Mouse (Mus musculus): Measurements from ENCODE around the gene C2cd2l. TPM values are rescaled to one million over a fixed set of nuclear protein-coding genes. Genes with fewer than 3 reads are reported as not detected.
"Not testable (repeated sequence)": the region's sequence is repeated elsewhere in the genome, so short reads cannot be mapped to it uniquely, and the experiment has no call there.

The C2cd2l gene
- 9.7 and 11.8 TPM in 2 replicates for polyA plus RNA-seq (2012; ENCODE audit: insufficient read depth, insufficient read length, missing spikeins)

- Histone ChIP-seq H3K4me3 (ENCODE audit: insufficient read depth, low read depth, low read length) (peak within 1 kb of the TSS; percentile 96), H3K4me1 (ENCODE audit: control insufficient read depth, insufficient read depth, insufficient read length, low read length) (peaks cover 12% of the 10 kb centered on the region), H3K27ac (replicated peaks; ENCODE audit: low read depth, low read length) (peak within 1 kb of the TSS; percentile 62)
Observed at GRCm38 (mm10) chr9:44319887-44320798, at the start of gene C2cd2l. C2cd2l (minus strand) TSS chr9:44320285.

DNA sequence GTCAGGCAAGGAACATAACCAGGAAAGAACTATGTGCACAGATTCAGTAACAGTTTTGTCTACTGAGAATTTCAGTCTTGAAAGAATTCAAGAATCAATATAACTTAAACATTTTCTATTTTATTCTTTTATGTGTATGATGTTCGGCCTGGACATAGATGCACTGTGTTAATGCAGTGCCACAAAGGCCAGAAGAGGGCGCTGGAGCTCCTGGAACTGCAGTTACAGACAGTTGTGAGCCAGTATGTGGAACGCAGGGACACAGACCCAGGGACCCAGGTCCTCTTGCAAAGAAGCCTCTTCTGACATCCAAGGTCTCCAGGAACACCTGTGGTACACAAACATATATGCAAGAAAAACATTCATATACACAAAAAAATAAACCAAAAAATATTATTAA is 44.4 kb upstream of the C2cd2l start:
- Histone ChIP-seq H3K4me1 (ENCODE audit: control insufficient read depth, insufficient read depth, insufficient read length, low read length) (peaks cover 2% of the 10 kb centered on the region; the same call in 1 of the 2 replicates), H3K27ac (replicated peaks; ENCODE audit: low read depth, low read length) (no peak overlapping the region), H3K4me3 (ENCODE audit: insufficient read depth, low read depth, low read length) (no peak overlapping the region)

GRCm38 (mm10) chr9:44361931-44362330 is 41.8 kb upstream of the C2cd2l start:
- Histone ChIP-seq H3K4me3 (ENCODE audit: insufficient read depth, low read depth, low read length) (peak overlapping the region; percentile 79), H3K27ac (replicated peaks; ENCODE audit: low read depth, low read length) (peak overlapping the region; percentile 62)
- not testable (repeated sequence) for H3K4me1 ChIP-seq (ENCODE audit: control insufficient read depth, insufficient read depth, insufficient read length, low read length)

DNA sequence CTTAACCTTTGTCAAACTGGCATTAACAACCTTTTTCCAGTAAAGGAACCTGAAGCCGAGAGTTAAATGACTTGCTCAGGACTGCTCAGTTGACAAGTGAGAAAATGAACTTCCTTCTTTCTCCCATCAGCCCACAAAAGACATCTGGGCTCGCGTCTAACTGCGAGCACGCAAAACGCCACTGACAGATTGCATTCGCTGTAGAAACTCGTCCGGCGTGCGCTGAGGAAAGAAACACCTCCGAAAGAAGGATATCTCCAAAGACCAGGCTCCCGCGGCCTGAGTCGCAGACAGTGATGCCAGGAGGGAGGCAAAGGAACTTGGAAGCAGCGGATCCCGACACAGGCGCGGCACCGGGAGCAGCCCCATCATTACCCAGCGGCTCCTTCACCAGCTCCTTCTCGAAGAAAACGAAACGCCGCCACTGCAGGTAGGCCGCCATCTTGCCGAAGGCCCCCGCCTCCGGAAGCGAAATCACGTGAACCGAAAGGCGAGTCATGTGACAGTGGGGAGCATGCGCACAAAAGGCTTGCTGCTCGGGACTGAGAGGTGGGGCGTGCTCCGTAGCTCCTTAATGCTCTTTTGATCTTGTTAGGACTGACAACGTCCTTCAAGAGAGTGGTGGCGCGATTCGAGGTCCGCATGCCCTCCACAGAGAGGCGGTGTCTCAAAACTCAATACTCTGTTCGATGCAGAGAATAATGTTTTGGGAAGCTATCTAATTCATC is 41.3 kb upstream of the C2cd2l start, which contains the start of gene Vps11:
Vps11 (minus strand) TSS at position 481 of the 728 bp plus-strand sequence.
- peak within 1 kb of the TSS; percentile 62 for H3K27ac ChIP-seq (replicated peaks; ENCODE audit: low read depth, low read length)
- peak within 1 kb of the TSS; percentile 79 for H3K4me3 ChIP-seq (ENCODE audit: insufficient read depth, low read depth, low read length)
- peaks cover 2% of the 10 kb centered on the region; the same call in 1 of the 2 replicates for H3K4me1 ChIP-seq (ENCODE audit: control insufficient read depth, insufficient read depth, insufficient read length, low read length)

GRCm38 (mm10) chr9:44357207-44357606 is 37.1 kb upstream of the C2cd2l start:
- peaks cover 2% of the 10 kb centered on the region; the same call in 1 of the 2 replicates for H3K4me1 ChIP-seq (ENCODE audit: control insufficient read depth, insufficient read depth, insufficient read length, low read length)
- no peak overlapping the region for H3K4me3 ChIP-seq (ENCODE audit: insufficient read depth, low read depth, low read length)
- no peak overlapping the region for H3K27ac ChIP-seq (replicated peaks; ENCODE audit: low read depth, low read length)

DNA sequence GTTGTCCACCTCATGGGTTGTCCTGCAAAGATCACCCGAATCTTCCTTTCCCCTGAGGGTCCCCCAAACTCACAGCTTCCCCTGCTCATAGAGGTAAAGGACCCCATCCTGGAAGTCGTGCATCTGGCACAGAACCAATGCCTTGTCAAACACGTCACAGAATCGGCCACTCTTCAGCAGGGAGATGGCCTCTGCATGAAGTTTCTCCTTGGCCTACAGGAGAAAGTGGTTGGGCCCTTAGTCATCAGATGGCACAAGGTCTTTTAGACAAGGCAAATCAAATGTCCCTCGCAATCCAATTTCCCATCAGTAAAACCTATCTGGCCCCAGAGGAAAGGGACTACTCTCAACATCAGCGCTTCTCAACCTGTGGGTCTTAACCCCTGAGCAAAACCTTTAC is 33.1 kb upstream of the C2cd2l start:
- Histone ChIP-seq H3K4me3 (ENCODE audit: insufficient read depth, low read depth, low read length) (no peak overlapping the region), H3K27ac (replicated peaks; ENCODE audit: low read depth, low read length) (no peak overlapping the region), H3K4me1 (ENCODE audit: control insufficient read depth, insufficient read depth, insufficient read length, low read length) (no peaks in the 10 kb centered on the region)

GRCm38 (mm10) chr9:44352337-44352736 is 32.3 kb upstream of the C2cd2l start:
- H3K4me1 ChIP-seq (ENCODE audit: control insufficient read depth, insufficient read depth, insufficient read length, low read length) = no peaks in the 10 kb centered on the region
- H3K4me3 ChIP-seq (ENCODE audit: insufficient read depth, low read depth, low read length) = no peak overlapping the region
- H3K27ac ChIP-seq (replicated peaks; ENCODE audit: low read depth, low read length) = no peak overlapping the region

DNA sequence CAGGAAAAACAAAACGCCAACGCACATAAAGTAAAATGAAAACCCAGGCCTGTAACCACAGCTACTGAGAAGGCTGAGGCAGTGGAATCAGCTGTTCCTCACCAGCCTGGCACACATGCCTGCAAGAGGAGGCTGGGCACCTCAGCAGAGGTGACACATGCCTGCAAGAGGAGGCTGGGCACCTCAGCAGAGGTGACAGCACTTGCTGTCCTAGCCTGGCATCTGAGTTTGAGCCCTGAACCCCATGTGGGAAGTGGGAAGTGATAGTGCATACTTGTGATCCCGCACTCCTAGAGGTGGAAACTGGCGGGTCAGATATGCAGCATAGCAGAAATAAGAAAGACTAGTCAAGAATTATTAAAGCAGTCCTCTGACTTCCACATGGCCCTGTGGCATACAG is 31.3 kb upstream of the C2cd2l start:
- H3K27ac ChIP-seq (replicated peaks; ENCODE audit: low read depth, low read length) = no peak overlapping the region
- no peak overlapping the region for H3K4me3 ChIP-seq (ENCODE audit: insufficient read depth, low read depth, low read length)

GRCm38 (mm10) chr9:44348546-44348945 is 28.5 kb upstream of the C2cd2l start:
- Histone ChIP-seq H3K4me3 (ENCODE audit: insufficient read depth, low read depth, low read length) (no peak overlapping the region), H3K4me1 (ENCODE audit: control insufficient read depth, insufficient read depth, insufficient read length, low read length) (no peaks in the 10 kb centered on the region; the same call in 1 of the 2 replicates), H3K27ac (replicated peaks; ENCODE audit: low read depth, low read length) (no peak overlapping the region)

More for the DNA sequence above, 31.3 kb upstream of the C2cd2l start:
- H3K4me1 ChIP-seq (ENCODE audit: control insufficient read depth, insufficient read depth, insufficient read length, low read length) = no peaks in the 10 kb centered on the region

GRCm38 (mm10) chr9:44347621-44348020 is 27.5 kb upstream of the C2cd2l start:
- Histone ChIP-seq H3K4me1 (ENCODE audit: control insufficient read depth, insufficient read depth, insufficient read length, low read length) (peaks cover 4% of the 10 kb centered on the region), H3K4me3 (ENCODE audit: insufficient read depth, low read depth, low read length) (no peak overlapping the region), H3K27ac (replicated peaks; ENCODE audit: low read depth, low read length) (no peak overlapping the region)

DNA sequence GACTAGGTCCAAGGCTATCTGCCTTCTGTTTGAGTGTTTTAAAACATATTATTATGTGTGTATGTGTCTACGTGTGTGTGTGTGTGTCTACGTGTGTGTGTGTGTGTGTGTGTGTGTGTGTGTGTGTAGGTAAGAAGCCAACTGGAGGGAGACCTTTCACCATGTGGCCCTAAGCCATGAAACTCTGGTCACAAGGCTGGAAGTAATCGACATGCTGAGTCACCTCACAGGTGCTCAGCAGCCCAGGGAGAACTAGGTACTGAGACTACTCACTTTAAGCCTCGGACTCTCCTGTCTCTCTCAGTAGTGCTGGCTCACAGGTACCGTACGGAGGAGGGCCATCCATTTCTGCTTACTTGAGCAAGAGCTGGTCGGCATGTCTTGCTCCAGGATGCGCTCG is 27.1 kb upstream of the C2cd2l start:
- Histone ChIP-seq H3K4me3 (ENCODE audit: insufficient read depth, low read depth, low read length) (no peak overlapping the region), H3K4me1 (ENCODE audit: control insufficient read depth, insufficient read depth, insufficient read length, low read length) (peaks cover 4% of the 10 kb centered on the region)

GRCm38 (mm10) chr9:44345570-44346433 is 25.7 kb upstream of the C2cd2l start:
- H3K4me3 ChIP-seq (ENCODE audit: insufficient read depth, low read depth, low read length) = no peak overlapping the region
- H3K4me1 ChIP-seq (ENCODE audit: control insufficient read depth, insufficient read depth, insufficient read length, low read length) = peaks cover 4% of the 10 kb centered on the region
- peak overlapping the region; percentile 27 for H3K27ac ChIP-seq (replicated peaks; ENCODE audit: low read depth, low read length)

More for the DNA sequence above, 27.1 kb upstream of the C2cd2l start:
- no peak overlapping the region for H3K27ac ChIP-seq (replicated peaks; ENCODE audit: low read depth, low read length)

DNA sequence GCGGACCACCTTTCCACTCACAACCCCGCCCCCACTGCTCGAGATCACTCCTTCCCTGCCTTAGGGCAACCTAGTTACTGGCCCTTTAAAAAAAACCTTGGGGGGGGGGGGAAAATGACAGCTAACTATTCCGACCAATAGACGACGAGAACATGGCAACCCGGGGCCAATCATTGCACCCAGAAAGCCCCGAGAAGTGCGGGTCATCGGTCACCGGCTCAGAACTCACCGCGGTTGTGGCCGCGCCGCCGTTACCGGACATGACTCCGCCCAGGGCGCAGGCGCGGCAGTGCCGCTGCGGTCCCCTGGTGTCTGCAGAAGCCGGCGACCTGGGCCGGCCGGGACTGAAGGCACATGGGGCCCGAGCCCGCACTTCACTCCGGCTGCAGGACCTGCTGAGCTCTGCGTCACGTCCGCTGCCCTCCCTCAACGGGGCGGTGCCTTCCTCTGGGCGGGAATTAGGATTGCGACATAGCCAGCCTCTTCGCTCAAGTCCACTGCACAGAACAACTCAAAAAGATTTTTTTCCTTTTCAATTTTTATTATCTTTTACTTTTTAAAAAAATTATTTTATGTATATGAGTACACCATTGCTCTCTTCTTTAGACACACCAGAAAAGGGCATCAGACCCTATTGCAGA is 23.8 kb upstream of the C2cd2l start, which contains the start of gene Hmbs:
Hmbs (minus strand) TSS at position 448 of the 641 bp plus-strand sequence.
- Histone ChIP-seq H3K4me3 (ENCODE audit: insufficient read depth, low read depth, low read length) (peak within 1 kb of the TSS; percentile 92), H3K4me1 (ENCODE audit: control insufficient read depth, insufficient read depth, insufficient read length, low read length) (peaks cover 4% of the 10 kb centered on the region), H3K27ac (replicated peaks; ENCODE audit: low read depth, low read length) (peak within 1 kb of the TSS; percentile 92)

GRCm38 (mm10) chr9:44343290-44343689 is 23.2 kb upstream of the C2cd2l start:
- Histone ChIP-seq H3K4me1 (ENCODE audit: control insufficient read depth, insufficient read depth, insufficient read length, low read length) (peaks cover 4% of the 10 kb centered on the region), H3K27ac (replicated peaks; ENCODE audit: low read depth, low read length) (peak overlapping the region; percentile 58), H3K4me3 (ENCODE audit: insufficient read depth, low read depth, low read length) (peak overlapping the region; percentile 92)

All from brown adipose tissue, adult 24 weeks (tissue).